Mouse (Mus musculus) CH12.LX (cell line): ENCODE results near the gene Btbd9. TPM values are rescaled to one million over a fixed set of nuclear protein-coding genes. Genes with fewer than 3 reads are reported as not detected.

Source experiments
- DNase-seq: peaks from one replicate; pipeline ENCODE4 v3.0.0-alpha.2; 2013; ENCODE audit errors: extremely low read depth
- H3K27ac ChIP-seq: 2 replicates; pipeline ENCODE4 v1.5.1; 2012; ENCODE audit warnings: low read depth, mild to moderate bottlenecking, control low read depth, moderate library complexity; ENCODE audit not compliant: insufficient read depth
- H3K27me3 ChIP-seq: replicated peaks from 2 replicates; pipeline ENCODE3; 2012; ENCODE audit warnings: inconsistent platforms
- H3K36me3 ChIP-seq, 2 experiments: replicated peaks in 1 of 2; 2 replicates each; pipeline versions ENCODE3 to v1.6.1; 2012; ENCODE audit warnings: inconsistent platforms in 1 of 2, low read length in 1 of 2, mild to moderate bottlenecking in 1 of 2, mixed read lengths in 1 of 2, moderate library complexity in 1 of 2; ENCODE audit not compliant: control insufficient read depth in 1 of 2, insufficient read depth in 1 of 2
- H3K4me1 ChIP-seq, 2 experiments: 2 replicates each; pipeline ENCODE4 v1.6.1; 2012; ENCODE audit warnings: inconsistent platforms in 1 of 2, moderate library complexity in 1 of 2; ENCODE audit not compliant: insufficient read depth in 2 of 2, control insufficient read depth in 1 of 2
- H3K4me2 ChIP-seq: 2 replicates; pipeline ENCODE4 v1.6.1; 2012; ENCODE audit warnings: low read depth, mild to moderate bottlenecking, control low read depth; ENCODE audit not compliant: poor library complexity, insufficient read depth, severe bottlenecking
- H3K4me3 ChIP-seq, 3 experiments: fragments of 150-350 bp in 1 of 3; sonication (generic) in 1 of 3; replicated peaks in 1 of 3; 2 replicates each; pipeline versions ENCODE3 to v1.5.1; 2011 to 2012; ENCODE audit warnings: low read depth in 2 of 3, low read length in 2 of 3, mild to moderate bottlenecking in 2 of 3, moderate library complexity in 2 of 3, control low read depth in 1 of 3, improper control_type of control experiment in 1 of 3, inconsistent platforms in 1 of 3, mixed read lengths in 1 of 3; ENCODE audit not compliant: poor library complexity in 1 of 3
- H3K79me2 ChIP-seq: replicated peaks from 2 replicates; pipeline ENCODE4 v1.6.1; 2012; ENCODE audit warnings: mild to moderate bottlenecking, moderate library complexity; ENCODE audit not compliant: control insufficient read depth, poor library complexity, insufficient read depth, severe bottlenecking; ENCODE audit errors: extremely low read depth
- H3K9ac ChIP-seq: 2 replicates; pipeline ENCODE4 v1.6.1; 2012; ENCODE audit warnings: low read depth, mild to moderate bottlenecking, control low read depth, moderate library complexity; ENCODE audit not compliant: insufficient read depth
- H3K9me3 ChIP-seq: replicated peaks from 2 replicates; pipeline ENCODE3; 2012; ENCODE audit warnings: low read length, inconsistent platforms, mixed read lengths
- EP300 ChIP-seq: IDR thresholded peaks from 2 replicates; pipeline ENCODE4 v1.6.1; 2011; ENCODE audit warnings: low read length, improper control_type of control experiment
- ETS1 ChIP-seq: conservative IDR thresholded peaks from 2 replicates; pipeline ENCODE4 v1.6.1; 2012; ENCODE audit warnings: low read depth, mild to moderate bottlenecking, inconsistent platforms, low read length, improper control_type of control experiment, moderate library complexity
- HCFC1 ChIP-seq: IDR thresholded peaks from 2 replicates; pipeline ENCODE4 v1.6.1; 2012; ENCODE audit warnings: low read depth, mild to moderate bottlenecking, inconsistent platforms, low read length, improper control_type of control experiment
- KAT2A ChIP-seq: IDR thresholded peaks from 2 replicates; pipeline ENCODE4 v1.6.1; 2012; ENCODE audit warnings: low read length, improper control_type of control experiment, inconsistent platforms; ENCODE audit not compliant: insufficient replicate concordance
- MAFK ChIP-seq: IDR thresholded peaks from 2 replicates; pipeline ENCODE4 v1.6.1; 2011; ENCODE audit warnings: low read length, improper control_type of control experiment; ENCODE audit not compliant: insufficient replicate concordance
- PAX5 ChIP-seq: IDR thresholded peaks from 2 replicates; pipeline ENCODE4 v1.6.1; 2012; ENCODE audit warnings: low read length, inconsistent platforms, mixed read lengths
- RCOR1 ChIP-seq: conservative IDR thresholded peaks from 2 replicates; pipeline ENCODE4 v1.6.1; 2012; ENCODE audit warnings: low read depth, mild to moderate bottlenecking, inconsistent platforms, low read length, improper control_type of control experiment
- SIN3A ChIP-seq: IDR thresholded peaks from 2 replicates; pipeline ENCODE4 v1.6.1; 2012; ENCODE audit warnings: low read length, improper control_type of control experiment, inconsistent platforms
- TBP ChIP-seq: conservative IDR thresholded peaks from 2 replicates; pipeline ENCODE4 v1.6.1; 2011; ENCODE audit warnings: low read depth, low read length, improper control_type of control experiment
- TCF12 ChIP-seq: IDR thresholded peaks from 2 replicates; pipeline ENCODE4 v1.6.1; 2014; ENCODE audit warnings: low read depth, mild to moderate bottlenecking, inconsistent platforms, low read length, improper control_type of control experiment
- USF1 ChIP-seq: IDR thresholded peaks from 2 replicates; pipeline ENCODE4 v1.6.1; 2014; ENCODE audit warnings: low read depth, mild to moderate bottlenecking, inconsistent platforms, low read length, improper control_type of control experiment
- ZC3H11A ChIP-seq: IDR thresholded peaks from 2 replicates; pipeline ENCODE4 v1.6.1; 2012; ENCODE audit warnings: low read depth, mild to moderate bottlenecking, inconsistent platforms, low read length, improper control_type of control experiment
- ZKSCAN1 ChIP-seq: IDR thresholded peaks from 2 replicates; pipeline ENCODE4 v1.6.1; 2012; ENCODE audit warnings: low read depth, inconsistent platforms, low read length, improper control_type of control experiment, borderline replicate concordance
- ZMIZ1 ChIP-seq: IDR thresholded peaks from 2 replicates; pipeline ENCODE4 v1.6.1; 2012; ENCODE audit warnings: low read depth, mild to moderate bottlenecking, inconsistent platforms, low read length, improper control_type of control experiment
- dilution Hi-C: fragments of 300-500 bp; cut with MboI; formaldehyde crosslinking; loops from 2 replicates; pipeline ENCODE4 v1.14.3; 2020; ENCODE audit warnings: low sequenced_read_pairs; ENCODE audit not compliant: extremely low pct_unique_long_range_greater_than_20kb, extremely low pct_ligation_motif_present
- in situ Hi-C: fragments of 300-500 bp; cut with MboI; formaldehyde crosslinking; loops from 3 replicates; pipeline ENCODE4 v1.14.3; 2019; ENCODE audit warnings: low sequenced_read_pairs, low pct_ligation_motif_present, low pct_unique_long_range_greater_than_20kb, mixed read lengths
- polyA plus RNA-seq: library from polyadenylated mRNA; unstranded; fragments of >175 nt; gene quantifications from 2 replicates; pipeline ENCODE4 v1.2.1, GENCODE M21; 2012; ENCODE audit warnings: low read depth; ENCODE audit not compliant: insufficient read length
- total RNA-seq, 2 experiments: library from RNA; depleted of rRNA; stranded (reverse); fragments of 300-350 nt in 1 of 2; fragments of >200 nt in 1 of 2; gene quantifications; 2 replicates each; pipeline ENCODE4 v1.2.3; 2012 to 2014

Gene Btbd9
- total and polyA plus RNA-seq, 3 experiments: 19.3 to 25.4 (median 20.0) TPM

DNA sequence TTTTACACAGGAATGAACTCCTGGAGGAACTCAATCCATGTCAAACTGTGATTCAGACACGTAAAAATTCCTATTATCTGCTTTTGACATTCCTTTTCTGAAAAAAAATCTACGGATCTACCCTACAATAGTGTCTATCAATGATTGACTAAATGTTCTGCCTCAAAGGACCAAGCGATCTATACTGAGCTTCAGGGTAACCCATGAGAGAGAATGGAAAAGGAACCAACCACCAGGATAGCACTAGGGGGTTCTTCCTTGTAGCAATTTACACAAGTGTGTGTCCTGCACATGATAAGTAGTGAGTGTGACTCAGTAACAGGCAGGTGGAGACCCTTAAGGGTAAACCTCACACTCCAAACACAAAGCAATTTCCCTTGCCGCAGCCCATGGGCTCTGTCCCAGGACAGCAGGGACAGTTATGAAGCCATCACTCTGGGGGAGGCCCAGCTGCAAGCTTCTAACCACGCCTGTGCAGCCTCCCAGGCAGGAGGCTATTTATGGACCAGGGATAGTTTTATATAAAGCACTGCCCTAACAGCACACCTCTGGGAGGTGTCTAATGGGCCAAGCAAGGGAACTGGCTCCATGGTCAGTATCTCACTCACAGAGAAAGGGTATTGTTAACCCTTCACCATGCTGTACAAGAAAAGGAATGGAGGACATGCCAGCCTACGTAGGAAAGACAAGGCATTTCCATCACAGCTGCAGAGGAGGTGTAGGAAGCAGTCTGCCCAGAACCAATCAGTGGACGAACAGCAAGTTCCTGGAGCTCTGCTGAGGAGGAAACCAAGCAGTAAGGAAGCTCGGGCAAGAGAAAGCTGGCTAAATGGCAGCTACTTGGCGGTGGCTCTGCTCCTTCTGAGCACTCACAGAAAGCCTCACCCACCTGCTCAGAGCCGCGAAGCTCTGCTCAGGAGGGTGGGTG is 306.9 kb downstream of the Btbd9 start:
- in situ Hi-C loops (no loop called here), dilution Hi-C loops (no loop called here)
- Histone ChIP-seq H3K4me2 (no peak overlapping the region), H3K27me3 (no peaks in the 10 kb centered on the region), H3K79me2 (no peaks in the 10 kb centered on the region), H3K9me3 (no peaks in the 10 kb centered on the region), H3K36me3 (peaks cover 4 to 43% of the 10 kb centered on the region in 2 experiments), H3K4me1 (peaks cover 0 to 20% of the 10 kb centered on the region in 2 experiments; a peak in 2 of 4 replicates), H3K27ac (no peak overlapping the region), H3K4me3 (no peak overlapping the region), H3K9ac (no peak overlapping the region)
- no peak for DNase-seq
- TF ChIP-seq TCF12: no peak
- no peak for TF ChIP-seq ZMIZ1
- TF ChIP-seq PAX5: no peak
- TF ChIP-seq KAT2A: no peak

DNA sequence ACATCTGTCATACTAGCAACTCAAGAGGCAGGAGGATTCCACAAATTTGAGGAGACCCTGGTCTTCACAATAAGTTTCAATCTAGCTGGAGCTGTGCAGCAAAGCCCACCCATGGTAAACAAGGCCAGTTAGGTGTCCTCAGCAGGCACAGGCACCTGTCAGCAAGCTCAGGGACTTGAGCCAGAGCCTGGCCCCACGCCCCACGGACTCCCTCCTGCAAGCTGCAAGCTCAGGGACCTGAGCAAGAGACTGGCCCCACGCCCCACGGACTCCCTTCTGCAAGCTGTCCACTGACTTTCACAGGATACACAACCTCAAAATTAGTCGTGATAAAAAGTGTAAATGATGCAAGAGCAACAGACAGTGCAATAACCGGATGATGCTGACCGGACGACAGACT is 307.8 kb downstream of the Btbd9 start:
- TF ChIP-seq ZC3H11A (no peak), HCFC1 (no peak), MAFK (no peak), TBP (no peak), USF1 (no peak), ZKSCAN1 (no peak), RCOR1 (no peak), ETS1 (no peak), EP300 (no peak), SIN3A (no peak)
- TF ChIP-seq, all 38 proteins: peak for 0
- H3K4me2 ChIP-seq: no peak overlapping the region
- no peaks in the 10 kb centered on the region for H3K27me3 ChIP-seq
- dilution Hi-C loops: no loop called here
- H3K36me3 ChIP-seq: peaks cover 0 to 35% of the 10 kb centered on the region in 2 experiments
- H3K9ac ChIP-seq: no peak overlapping the region
- H3K9me3 ChIP-seq: no peaks in the 10 kb centered on the region
- no peak overlapping the region for H3K4me3 ChIP-seq
- H3K27ac ChIP-seq: no peak overlapping the region
- in situ Hi-C loops: no loop called here
- H3K79me2 ChIP-seq: no peaks in the 10 kb centered on the region
- DNase-seq: no peak
- H3K4me1 ChIP-seq: peaks cover 0 to 20% of the 10 kb centered on the region in 2 experiments; a peak in 2 of 4 replicates
